Mouse (Mus musculus) testis, adult 2 months (tissue): Measurements from ENCODE around the gene Arf5.
A peak's percentile ranks its signal among the peaks of the same experiment; 100 is the strongest.

ENCODE experiments used
- CTCF ChIP-seq: fragments of 200-500 bp; IDR thresholded peaks from 2 replicates; pipeline ENCODE4 v1.5.1; 2012; ENCODE audit warnings: low read depth, mild to moderate bottlenecking, inconsistent platforms, low read length, moderate library complexity; ENCODE audit not compliant: control insufficient read depth, insufficient read depth, insufficient replicate concordance
- POLR2A ChIP-seq: fragments of 200-500 bp; IDR thresholded peaks from 2 replicates; pipeline ENCODE4 v1.6.1; 2012; ENCODE audit warnings: low read depth, mild to moderate bottlenecking, inconsistent platforms, low read length, moderate library complexity; ENCODE audit not compliant: control insufficient read depth

DNA sequence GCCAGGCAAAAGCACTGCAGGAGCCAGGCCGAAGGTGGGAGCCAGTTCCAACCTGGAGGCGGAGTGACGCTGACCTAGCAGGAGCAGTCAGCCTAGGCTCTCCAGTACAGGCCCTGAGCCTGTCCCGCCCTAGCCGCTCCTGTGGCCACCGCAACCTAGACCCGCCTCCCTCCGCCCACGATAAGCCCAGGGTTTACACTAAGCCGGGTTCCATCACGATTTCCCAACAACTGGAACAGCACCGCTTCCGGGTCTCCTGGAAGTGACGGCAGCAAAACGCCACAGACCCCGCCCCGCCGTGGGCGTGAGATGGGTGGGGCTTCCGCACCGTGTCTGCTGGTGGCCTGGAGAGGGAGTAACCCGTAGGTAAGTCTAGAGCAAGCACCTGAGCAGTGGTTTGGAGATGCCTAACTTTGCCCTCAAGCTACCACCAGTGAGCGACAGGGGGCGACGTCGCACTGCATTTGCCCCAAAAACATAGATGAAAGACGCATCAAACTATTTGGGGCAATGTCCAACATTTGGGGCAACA is 1.8 kb upstream of the Arf5 start:
- TF ChIP-seq CTCF (peak; percentile 64; the same call in 1 of the 2 replicates), POLR2A (peak; percentile 86)
